Mouse (Mus musculus) lung, postnatal 0 days (tissue): ENCODE results near the gene Rpl11.

Source experiments
- CTCF ChIP-seq: IDR thresholded peaks from 2 replicates; pipeline ENCODE4 v1.5.1; 2016; ENCODE audit warnings: antibody characterized with exemption, mild to moderate bottlenecking
- EP300 ChIP-seq: IDR thresholded peaks from 2 replicates; pipeline ENCODE4 v1.6.1; 2016; ENCODE audit warnings: antibody characterized with exemption, mild to moderate bottlenecking, control low read depth

DNA sequence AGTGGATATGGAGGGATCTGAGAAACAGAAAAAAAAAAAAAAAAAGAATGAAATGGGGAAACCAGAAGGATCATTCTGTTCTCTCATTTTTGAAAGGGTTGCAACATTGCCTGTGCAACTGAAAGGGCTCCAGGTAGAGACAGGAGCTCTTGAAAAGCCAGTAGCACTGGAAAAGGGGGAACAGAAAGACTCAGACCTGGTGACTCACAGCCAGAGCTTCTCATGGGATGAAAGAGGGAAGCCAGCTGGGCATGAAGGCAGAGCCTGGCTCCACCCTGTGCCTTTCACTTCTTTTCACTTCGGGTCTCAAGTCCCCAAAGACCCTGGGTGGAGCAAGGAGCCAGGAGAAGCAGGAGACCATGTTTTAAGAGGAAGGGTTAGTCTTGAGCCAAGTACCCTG, 2.8 kb upstream of the Rpl11 start:
- TF ChIP-seq CTCF, result no peak
- peak; percentile 33; the same call in 1 of the 2 replicates for TF ChIP-seq EP300
